In the genomic region with DNA sequence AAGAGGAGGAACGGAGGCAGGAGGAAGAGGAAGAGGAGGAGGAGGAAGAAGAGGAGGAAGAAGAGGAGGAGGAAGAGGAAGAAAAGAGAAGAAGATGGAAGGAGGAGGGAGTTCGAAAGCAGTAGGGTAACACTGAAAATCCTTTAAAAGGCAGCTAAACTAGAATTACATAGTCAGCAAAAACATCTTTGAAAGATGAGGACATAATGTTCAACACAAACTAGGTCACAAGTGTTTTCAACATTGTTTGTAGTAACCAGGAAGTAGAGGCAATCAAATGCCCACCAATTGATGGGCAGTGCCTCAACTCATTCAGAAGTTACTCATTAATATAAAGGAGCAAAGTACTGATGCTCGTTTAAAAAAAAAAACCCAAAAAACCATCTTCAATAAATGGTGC, we compare ENCODE assay signal across 35 mouse cellular contexts.
"Had no signal": no experiment of that assay in that cellular context is flagged by ENCODE, and none has a peak within 500 bp of the region (broad histone marks: within the 10 kb centered on the region; RNA-seq: fewer than 3 reads in every experiment).

No protein-coding gene starts in this region.

- H3K4me3 ChIP-seq: heart, embryonic 10.5 days; heart, embryonic 12.5 days; heart, embryonic 13.5 days; heart, embryonic 15.5 days; hindbrain, embryonic 10.5 days; hindbrain, embryonic 12.5 days; hindbrain, embryonic 13.5 days; hindbrain, embryonic 15.5 days; intestine, embryonic 15.5 days; kidney, embryonic 15.5 days; layer of hippocampus, adult 2 months had no signal

- H3K9me3 ChIP-seq: heart, embryonic 10.5 days; heart, embryonic 12.5 days; heart, embryonic 13.5 days; heart, embryonic 15.5 days; hindbrain, embryonic 10.5 days; hindbrain, embryonic 12.5 days; hindbrain, embryonic 13.5 days; hindbrain, embryonic 15.5 days; intestine, embryonic 15.5 days; kidney, embryonic 15.5 days had no signal

- H3K9ac ChIP-seq: heart, embryonic 12.5 days; heart, embryonic 13.5 days; heart, embryonic 15.5 days; hindbrain, embryonic 12.5 days; hindbrain, embryonic 13.5 days; hindbrain, embryonic 14.5 days; hindbrain, embryonic 15.5 days; intestine, embryonic 15.5 days; kidney, embryonic 15.5 days had no signal

- DNase-seq: heart, postnatal 10 days; heart, postnatal 14 days; heart, postnatal 36 days; heart, postnatal 4 days; kidney, adult 11 months; kidney, adult 18-20 months; kidney, adult 2 months; kidney, adult 8-10 months; kidney, adult 9 months; kidney, postnatal 10 days; kidney, postnatal 14 days; kidney, postnatal 25 days; kidney, postnatal 36 days; kidney, postnatal 4 days; layer of hippocampus, adult 9-11 months; layer of hippocampus, postnatal 36 days had no signal

- H3K27me3 ChIP-seq: heart, embryonic 12.5 days; heart, embryonic 13.5 days; heart, embryonic 15.5 days; hindbrain, embryonic 12.5 days; hindbrain, embryonic 13.5 days; hindbrain, embryonic 15.5 days; intestine, embryonic 15.5 days; kidney, embryonic 15.5 days had no signal

- H3K27ac ChIP-seq: heart, embryonic 10.5 days; heart, embryonic 13.5 days; heart, embryonic 15.5 days; hindbrain, embryonic 10.5 days; hindbrain, embryonic 12.5 days; hindbrain, embryonic 13.5 days; hindbrain, embryonic 14.5 days; hindbrain, embryonic 15.5 days; hindbrain, postnatal 0 days; intestine, embryonic 15.5 days; kidney, embryonic 15.5 days; kidney, postnatal 0 days; layer of hippocampus, adult 2 months had no signal

- H3K36me3 ChIP-seq: intestine, embryonic 15.5 days had no signal

- ATAC-seq: hindbrain, embryonic 16.5 days; hindbrain, postnatal 0 days; inflammation-experienced regulatory T-cells, adult 6 months; intestine, embryonic 15.5 days; intestine, embryonic 16.5 days; intestine, postnatal 0 days had no signal

- H3K4me2 ChIP-seq: heart, embryonic 11.5 days; heart, embryonic 12.5 days; heart, embryonic 13.5 days; heart, embryonic 15.5 days; hindbrain, embryonic 12.5 days; hindbrain, embryonic 13.5 days; hindbrain, embryonic 14.5 days; hindbrain, embryonic 15.5 days; intestine, embryonic 15.5 days; kidney, embryonic 15.5 days had no signal

- H3K4me1 ChIP-seq: heart, embryonic 13.5 days; heart, embryonic 15.5 days; hindbrain, embryonic 10.5 days; hindbrain, embryonic 12.5 days; hindbrain, embryonic 13.5 days; hindbrain, embryonic 15.5 days; intestine, embryonic 15.5 days; kidney, embryonic 15.5 days had no signal
